Mouse (Mus musculus) embryonic fibroblast, embryonic 13.5 days (primary cell): Measurements from ENCODE around the gene Ptov1. TPM values are rescaled to one million over a fixed set of nuclear protein-coding genes. Genes with fewer than 3 reads are reported as not detected.
A peak's percentile ranks its signal among the peaks of the same experiment; 100 is the strongest.

Experiments
- H3K27ac ChIP-seq: 2 replicates; pipeline ENCODE4 v1.5.1; 2012; ENCODE audit warnings: low read length, control low read depth, inconsistent platforms; ENCODE audit not compliant: insufficient read depth
- H3K4me1 ChIP-seq: 2 replicates; pipeline ENCODE4 v1.6.1; 2011; ENCODE audit warnings: low read length; ENCODE audit not compliant: control insufficient read depth, insufficient read depth
- H3K4me3 ChIP-seq: 2 replicates; pipeline ENCODE4 v1.5.1; 2011; ENCODE audit warnings: mild to moderate bottlenecking, control low read depth, low read length; ENCODE audit not compliant: insufficient read depth
- CTCF ChIP-seq: IDR thresholded peaks from 2 replicates; pipeline ENCODE4 v1.5.1; 2011; ENCODE audit warnings: mild to moderate bottlenecking, control low read depth, low read length, moderate library complexity, borderline replicate concordance; ENCODE audit not compliant: insufficient read depth
- POLR2A ChIP-seq: IDR thresholded peaks from 2 replicates; pipeline ENCODE4 v1.6.1; 2011; ENCODE audit warnings: low read depth, mild to moderate bottlenecking, control low read depth, low read length, moderate library complexity
- polyA plus RNA-seq: library from polyadenylated mRNA; stranded (reverse); fragments of >200 nt; gene quantifications from 2 replicates; pipeline ENCODE4 v1.2.4, GENCODE M21; 2011; ENCODE audit warnings: low read depth; ENCODE audit not compliant: missing spikeins, insufficient read length

Gene Ptov1
- polyA plus RNA-seq, 1 experiment: 160 TPM

GRCm38 (mm10) chr7:44853596-44854355 lies 15.8 kb downstream of the Ptov1 start:
- Histone ChIP-seq H3K4me1 (peaks cover 13% of the 10 kb centered on the region), H3K4me3 (peak overlapping the region; percentile 30), H3K27ac (peak overlapping the region; percentile 85)
- TF ChIP-seq POLR2A (no peak; the same call in 1 of the 2 replicates), CTCF (no peak)

- Histone ChIP-seq H3K4me1 (peaks cover 13% of the 10 kb centered on the region), H3K4me3 (no peak overlapping the region), H3K27ac (no peak overlapping the region)
- TF ChIP-seq POLR2A: no peak
- TF ChIP-seq CTCF: no peak
Observed at GRCm38 (mm10) chr7:44853065-44853464, 16.5 kb downstream of the Ptov1 start.

GRCm38 (mm10) chr7:44852259-44853027 lies 17.1 kb downstream of the Ptov1 start:
- Histone ChIP-seq H3K4me3 (no peak overlapping the region), H3K27ac (no peak overlapping the region), H3K4me1 (peaks cover 16% of the 10 kb centered on the region)
- TF ChIP-seq CTCF (no peak), POLR2A (no peak; the same call in 1 of the 2 replicates)

GRCm38 (mm10) chr7:44851625-44852234 lies 17.9 kb downstream of the Ptov1 start:
- no peak overlapping the region for H3K27ac ChIP-seq
- peaks cover 17% of the 10 kb centered on the region for H3K4me1 ChIP-seq
- no peak overlapping the region for H3K4me3 ChIP-seq
- TF ChIP-seq CTCF (no peak), POLR2A (0 out of 2 replicates have a peak, but pooled peaks have one; percentile 23)

- H3K4me3 ChIP-seq: peak overlapping the region; percentile 60
- H3K4me1 ChIP-seq: peaks cover 17% of the 10 kb centered on the region
- TF ChIP-seq POLR2A: no peak; the same call in 1 of the 2 replicates
- no peak for TF ChIP-seq CTCF
- H3K27ac ChIP-seq: peak overlapping the region; percentile 92
Observed at GRCm38 (mm10) chr7:44850789-44851624, 18.6 kb downstream of the Ptov1 start.

- TF ChIP-seq POLR2A: peak; percentile 53; the same call in 1 of the 2 replicates
- no peak for TF ChIP-seq CTCF
- Histone ChIP-seq H3K27ac (peak overlapping the region; percentile 92), H3K4me3 (peak overlapping the region; percentile 60), H3K4me1 (peaks cover 17% of the 10 kb centered on the region)
Observed at GRCm38 (mm10) chr7:44850146-44850545, 19.4 kb downstream of the Ptov1 start.

- TF ChIP-seq CTCF: no peak
- TF ChIP-seq POLR2A: peak; percentile 76
- Histone ChIP-seq H3K27ac (peak overlapping the region; percentile 92), H3K4me1 (peaks cover 17% of the 10 kb centered on the region), H3K4me3 (peak overlapping the region; percentile 60)
Observed at GRCm38 (mm10) chr7:44849416-44850111, 20.0 kb downstream of the Ptov1 start.

- H3K27ac ChIP-seq: peak within 1 kb of the TSS; percentile 92
- TF ChIP-seq CTCF (no peak), POLR2A (peak; percentile 49)
- peaks cover 17% of the 10 kb centered on the region for H3K4me1 ChIP-seq
Observed at GRCm38 (mm10) chr7:44848561-44849415, 20.8 kb downstream of the Ptov1 start, which contains the start of the genes Akt1s1 and Tbc1d17. Akt1s1 (plus strand) TSS chr7:44848991. Tbc1d17 (minus strand) TSS chr7:44849079.

More at GRCm38 (mm10) chr7:44848561-44849415, 20.8 kb downstream of the Ptov1 start, which contains the start of the genes Akt1s1 and Tbc1d17:
- H3K4me3 ChIP-seq: peak within 1 kb of the TSS; percentile 60
